ENCODE assay signal across 22 mouse cellular contexts in the genomic region with DNA sequence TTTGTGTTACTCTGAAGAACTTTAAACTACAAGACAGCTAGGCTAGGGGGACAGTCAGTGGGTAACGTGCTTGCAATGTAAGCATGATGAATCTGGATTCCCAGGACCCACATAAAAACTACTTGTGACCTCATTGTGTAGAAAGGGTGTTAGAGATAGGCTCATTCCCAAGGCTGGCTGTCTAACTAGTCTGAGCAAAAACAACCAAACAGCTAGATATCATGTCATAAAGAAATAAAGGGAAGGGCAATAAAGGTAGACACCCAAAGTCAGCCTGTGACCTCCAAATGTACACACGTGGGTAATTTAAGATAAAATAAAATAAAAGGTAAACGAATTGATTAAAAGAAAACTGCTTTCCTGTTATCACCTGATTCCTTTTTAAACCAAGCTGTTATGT.
DNase-seq lines count a peak whose midpoint lies in the region; ATAC-seq and TF ChIP-seq lines count a peak whose summit lies in the region.
"Had no signal": no experiment of that assay in that cellular context is flagged by ENCODE, and none has a peak within 500 bp of the region (broad histone marks: within the 10 kb centered on the region; RNA-seq: fewer than 3 reads in every experiment).

No protein-coding gene starts in this region.

- no peak overlapping the region for H3K4me2 ChIP-seq in intestine, embryonic 14.5 days (ENCODE audit: low read length)
- H3K4me2 ChIP-seq in intestine, postnatal 0 days (replicated peaks; ENCODE audit: low read depth): no peak overlapping the region
- H3K4me2 ChIP-seq in intestine, embryonic 15.5 days (replicated peaks): no peak overlapping the region
- H3K4me2 ChIP-seq in intestine, embryonic 16.5 days (ENCODE audit: low read depth, low read length): no peak overlapping the region

- H3K4me3 ChIP-seq in intestine, embryonic 14.5 days (ENCODE audit: low read depth, low read length): no peak overlapping the region
- H3K4me3 ChIP-seq in intestine, postnatal 0 days (ENCODE audit: low read depth, low read length): no peak overlapping the region
- H3K4me3 ChIP-seq in intestine, embryonic 15.5 days (replicated peaks): no peak overlapping the region
- H3K4me3 ChIP-seq in intestine, embryonic 16.5 days (ENCODE audit: low read length): no peak overlapping the region

- H3K9ac ChIP-seq in intestine, embryonic 14.5 days (ENCODE audit: low read length): no peak overlapping the region
- H3K9ac ChIP-seq in intestine, postnatal 0 days (ENCODE audit: low read depth, low read length): no peak overlapping the region
- H3K9ac ChIP-seq in intestine, embryonic 15.5 days: no peak overlapping the region
- H3K9ac ChIP-seq in intestine, embryonic 16.5 days (ENCODE audit: low read depth, low read length): no peak overlapping the region

- 59% methylated on average over 3 of the region's 3 CpGs for WGBS in intestine, embryonic 14.5 days
- WGBS in intestine, postnatal 0 days: 33% methylated on average over 3 of the region's 3 CpGs
- 47% methylated on average over 3 of the region's 3 CpGs for WGBS in intestine, embryonic 15.5 days
- WGBS in intestine, embryonic 16.5 days: 58% methylated on average over 3 of the region's 3 CpGs

- H3K36me3 ChIP-seq in intestine, embryonic 14.5 days (ENCODE audit: control insufficient read depth, insufficient read depth, low read length): no peaks in the 10 kb centered on the region
- H3K36me3 ChIP-seq in intestine, postnatal 0 days (ENCODE audit: control insufficient read depth, insufficient read depth): no peaks in the 10 kb centered on the region
- no peaks in the 10 kb centered on the region for H3K36me3 ChIP-seq in intestine, embryonic 15.5 days
- H3K36me3 ChIP-seq in intestine, embryonic 16.5 days (ENCODE audit: control insufficient read depth, insufficient read depth, low read length): no peaks in the 10 kb centered on the region
- H3K36me3 ChIP-seq: G1E had no signal

- H3K27me3 ChIP-seq in intestine, embryonic 14.5 days (replicated peaks; ENCODE audit: control insufficient read depth, insufficient read depth, low read length): no peaks in the 10 kb centered on the region
- no peaks in the 10 kb centered on the region for H3K27me3 ChIP-seq in intestine, postnatal 0 days (replicated peaks; ENCODE audit: control insufficient read depth, insufficient read depth, low read length)
- H3K27me3 ChIP-seq in intestine, embryonic 15.5 days (replicated peaks): no peaks in the 10 kb centered on the region
- no peaks in the 10 kb centered on the region for H3K27me3 ChIP-seq in intestine, embryonic 16.5 days (replicated peaks; ENCODE audit: control insufficient read depth, insufficient read depth, low read length)
- H3K27me3 ChIP-seq: CH12.LX, Patski had no signal

- intact Hi-C loops in heart, postnatal 25 days (cut with DNase I): no loop called here
- intact Hi-C loops in left cerebral cortex, postnatal 14 days (cut with DNase I): no loop called here

- H3K4me1 ChIP-seq in intestine, embryonic 14.5 days (replicated peaks; ENCODE audit: control insufficient read depth, insufficient read depth, low read length): no peaks in the 10 kb centered on the region
- no peaks in the 10 kb centered on the region; the same call in 1 of the 2 replicates for H3K4me1 ChIP-seq in intestine, postnatal 0 days (replicated peaks; ENCODE audit: control insufficient read depth, insufficient read depth, low read length)
- no peaks in the 10 kb centered on the region for H3K4me1 ChIP-seq in intestine, embryonic 15.5 days (replicated peaks)
- H3K4me1 ChIP-seq in intestine, embryonic 16.5 days (ENCODE audit: control insufficient read depth, insufficient read depth, low read length): no peaks in the 10 kb centered on the region

- TF ChIP-seq CTCF in intestine, postnatal 0 days (IDR thresholded peaks at IDR 0.05; ENCODE audit: low read depth): no peak

- H3K9me3 ChIP-seq in intestine, embryonic 14.5 days (ENCODE audit: control insufficient read depth, low read length): no peaks in the 10 kb centered on the region
- no peaks in the 10 kb centered on the region for H3K9me3 ChIP-seq in intestine, postnatal 0 days (ENCODE audit: control insufficient read depth)
- H3K9me3 ChIP-seq in intestine, embryonic 15.5 days: no peaks in the 10 kb centered on the region
- no peaks in the 10 kb centered on the region for H3K9me3 ChIP-seq in intestine, embryonic 16.5 days (ENCODE audit: control insufficient read depth, low read length)
- H3K9me3 ChIP-seq: G1E had no signal

- DNase-seq in heart, adult 11 months: peak; percentile 7
- DNase-seq in heart, postnatal 25 days (ENCODE audit: low spot score): no peak
- no peak for DNase-seq in intestine, embryonic 14.5 days (ENCODE audit: low spot score)
- no peak for DNase-seq in left cerebral cortex, postnatal 14 days (ENCODE audit: low spot score in 2 of 2)
- DNase-seq in cerebellum, postnatal 36 days: no peak
- DNase-seq: adrenal gland, adult 2 months; adrenal gland, adult 8-10 months; adrenal gland, postnatal 10 days; adrenal gland, postnatal 14 days; adrenal gland, postnatal 25 days; adrenal gland, postnatal 36 days; B cell, adult 2 months; cerebellum, adult 11 months; cerebellum, adult 11-12 months had no signal

- peak; percentile 66; the same call in 1 of the 2 replicates for ATAC-seq in intestine, embryonic 14.5 days (replicated peaks; ENCODE audit: low FRiP score, low TSS enrichment, low read depth)
- no peak for ATAC-seq in intestine, postnatal 0 days
- peak; percentile 84 for ATAC-seq in intestine, embryonic 15.5 days
- ATAC-seq in intestine, embryonic 16.5 days: peak; percentile 74
- ATAC-seq: activated CD4-positive, CD25-positive, alpha-beta regulatory T cell, adult 4 months; CD4-positive, CD25-positive, alpha-beta regulatory T cell, adult 4 months; Patski had no signal

- no peak overlapping the region for H3K27ac ChIP-seq in intestine, embryonic 14.5 days (ENCODE audit: low read depth)
- H3K27ac ChIP-seq in intestine, postnatal 0 days (ENCODE audit: low read depth, low read length): no peak overlapping the region
- H3K27ac ChIP-seq in intestine, embryonic 15.5 days: no peak overlapping the region
- no peak overlapping the region for H3K27ac ChIP-seq in intestine, embryonic 16.5 days (ENCODE audit: low read length)
